Mouse (Mus musculus) layer of hippocampus, adult 9-11 months (tissue): ENCODE data around the gene Magi2.

Source experiments
- DNase-seq: peaks from one replicate; pipeline ENCODE4 v3.0.0; 2022

Magi2 gene

GRCm38 (mm10) chr5:20417348-20417747 is 1190.5 kb downstream of the Magi2 start:
- no peak for DNase-seq

- DNase-seq, result no peak
Measured at GRCm38 (mm10) chr5:20432148-20432813, 1205.4 kb downstream of the Magi2 start.

DNA sequence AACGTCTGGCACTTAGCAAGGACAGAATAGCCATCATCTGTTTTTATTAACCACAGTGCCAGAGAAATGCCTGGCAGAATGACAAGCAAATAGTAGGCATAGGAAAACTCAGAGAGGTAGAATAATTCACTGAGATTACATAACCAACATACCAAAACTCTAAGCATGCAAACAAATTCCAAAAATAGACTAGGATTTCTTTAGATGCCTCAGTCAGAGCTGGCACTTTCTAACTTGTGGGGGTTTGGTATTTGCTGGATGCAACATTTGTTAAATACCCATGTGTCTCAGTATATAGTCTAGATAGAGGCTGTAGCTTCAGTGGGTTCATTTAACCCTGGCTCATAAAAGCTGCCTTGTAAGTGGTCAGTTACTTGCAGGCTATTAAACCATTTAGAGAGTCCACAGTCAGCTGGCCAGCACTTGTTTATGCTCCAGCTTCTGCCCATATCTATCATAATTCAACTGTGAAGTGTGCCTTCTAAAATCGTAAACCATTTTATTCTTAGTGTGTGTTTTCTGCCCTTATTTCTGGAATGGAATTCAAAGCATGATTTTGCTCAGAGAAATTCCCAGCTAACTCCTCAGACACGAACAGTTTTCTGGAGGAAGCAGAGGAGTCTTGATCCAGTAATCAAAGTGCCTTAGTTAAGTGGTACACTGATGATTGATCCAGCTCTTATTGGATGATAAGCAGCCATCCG is 1219.8 kb downstream of the Magi2 start:
- DNase-seq, result peak; percentile 45

GRCm38 (mm10) chr5:20456106-20456505 is 1229.3 kb downstream of the Magi2 start:
- DNase-seq, result no peak

DNA sequence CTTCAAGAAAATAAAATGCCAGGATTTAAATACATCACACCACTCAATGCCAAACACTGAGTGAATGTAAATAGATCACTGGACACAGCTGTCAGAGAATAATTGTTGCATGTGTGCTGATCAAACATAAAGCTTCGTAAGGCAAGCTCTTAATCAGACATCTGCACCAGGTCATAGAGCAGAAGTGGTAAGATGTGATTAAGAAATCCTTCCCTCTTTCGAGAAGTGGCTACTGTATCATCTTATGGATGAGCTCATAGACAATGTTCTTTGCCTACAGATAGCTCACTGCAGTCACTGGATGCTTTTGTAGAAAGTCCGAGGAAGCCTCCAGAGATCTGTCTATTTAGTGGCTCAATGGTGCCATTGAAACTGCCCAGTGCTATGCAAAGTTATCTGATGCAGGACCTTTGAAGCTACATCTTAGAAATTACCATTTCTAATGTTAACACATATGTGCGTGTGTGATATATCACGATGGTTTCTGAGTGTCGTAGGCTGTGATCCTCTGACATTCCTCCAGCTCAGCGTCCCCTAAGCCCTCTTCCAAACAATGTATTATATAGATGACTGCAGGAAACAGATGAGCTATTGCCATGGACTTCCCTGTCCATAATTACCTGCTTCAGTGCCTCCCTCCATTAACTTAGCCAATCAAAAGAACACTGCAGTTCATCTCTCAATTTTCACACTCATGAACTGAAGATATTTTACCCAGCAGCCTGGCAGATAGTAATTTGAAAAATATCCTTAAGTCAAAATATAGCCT is 1231.1 kb downstream of the Magi2 start:
- DNase-seq, result no peak

- no peak for DNase-seq
Measured at GRCm38 (mm10) chr5:20461709-20462108, 1234.9 kb downstream of the Magi2 start.

DNA sequence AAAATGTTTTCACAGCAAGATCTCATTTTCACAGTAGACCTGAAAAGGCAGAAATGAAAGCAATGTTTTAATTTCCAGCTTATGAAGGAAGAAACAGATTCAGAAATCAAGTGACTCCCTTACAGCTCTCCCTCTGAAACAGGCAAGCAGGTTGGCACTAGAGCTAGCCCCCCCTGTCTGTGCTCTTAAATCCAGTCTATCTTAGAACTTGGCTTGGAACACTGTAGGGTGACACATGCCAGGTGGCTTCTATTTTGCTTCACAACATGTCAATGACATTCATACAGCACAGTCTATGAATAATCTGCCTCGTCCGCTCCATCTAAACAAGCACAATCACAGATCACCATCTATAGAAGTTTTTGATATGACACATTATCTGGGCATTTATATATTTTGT is 1235.5 kb downstream of the Magi2 start:
- DNase-seq, result peak; percentile 80

- no peak for DNase-seq
Measured at GRCm38 (mm10) chr5:20469721-20470120, 1242.9 kb downstream of the Magi2 start.

DNA sequence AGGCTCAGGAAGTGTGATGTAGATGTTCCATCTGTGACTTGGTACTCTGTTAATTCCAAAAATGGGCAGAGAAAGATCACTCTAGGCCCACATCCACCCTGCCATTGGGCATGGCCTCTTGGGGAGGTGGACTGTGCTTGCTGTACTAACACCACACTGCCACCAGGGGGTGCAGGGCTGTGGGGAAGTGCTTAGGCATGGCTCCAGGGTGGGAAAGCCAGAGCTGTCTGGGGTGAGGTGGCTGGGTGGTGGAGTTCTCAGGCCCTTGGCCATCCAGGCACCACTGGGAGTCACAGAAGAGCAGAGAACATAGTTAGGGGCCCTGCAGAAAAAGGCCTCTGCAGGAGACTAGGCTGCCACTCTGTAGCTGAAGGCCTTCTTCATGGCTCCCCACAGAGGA is 1243.6 kb downstream of the Magi2 start:
- no peak for DNase-seq

- no peak for DNase-seq
Measured at GRCm38 (mm10) chr5:20484505-20484904, 1257.7 kb downstream of the Magi2 start.

GRCm38 (mm10) chr5:20491911-20492310 is 1265.1 kb downstream of the Magi2 start:
- no peak for DNase-seq

DNA sequence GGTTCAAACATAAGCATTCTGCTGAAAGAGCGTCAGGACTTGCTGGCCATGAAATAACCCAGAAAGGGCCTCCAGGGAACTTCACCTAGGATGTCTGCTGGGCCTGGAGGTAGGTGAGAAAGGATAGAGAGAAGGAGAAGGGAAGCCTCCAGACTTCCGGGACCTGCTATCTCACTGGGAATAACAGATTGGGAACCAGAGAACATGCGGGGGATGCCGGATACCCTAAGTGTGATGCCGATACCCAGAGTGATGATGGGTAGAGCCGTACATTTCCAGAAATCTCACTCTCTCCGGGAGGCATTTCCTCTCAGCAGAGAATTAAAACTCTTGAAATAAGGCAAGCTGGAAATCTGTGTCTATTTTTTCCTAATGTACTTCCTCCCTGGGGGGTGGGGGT is 1265.8 kb downstream of the Magi2 start:
- DNase-seq, result peak; percentile 61

DNA sequence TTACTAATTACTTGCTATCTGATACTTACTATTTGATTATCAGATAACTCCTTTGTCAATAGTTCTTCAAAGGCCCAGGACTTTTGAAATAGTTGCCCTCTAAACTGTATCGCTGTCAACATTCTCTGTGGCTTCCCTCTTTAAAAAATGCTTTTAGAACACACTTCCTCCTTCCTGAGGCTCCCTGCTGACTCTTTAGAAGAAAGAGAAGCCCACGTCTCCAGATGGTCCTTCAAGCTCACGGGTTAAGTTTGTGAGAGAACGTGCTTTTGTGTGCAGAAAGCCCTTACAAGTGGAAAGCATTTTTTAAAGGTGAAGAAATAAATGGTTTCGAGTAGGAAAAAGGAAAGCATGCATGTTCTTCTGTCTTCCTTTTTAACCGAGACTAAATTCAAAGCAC is 1267.2 kb downstream of the Magi2 start:
- peak; percentile 22 for DNase-seq

- DNase-seq, result no peak
Measured at GRCm38 (mm10) chr5:20496924-20497323, 1270.1 kb downstream of the Magi2 start.

DNA sequence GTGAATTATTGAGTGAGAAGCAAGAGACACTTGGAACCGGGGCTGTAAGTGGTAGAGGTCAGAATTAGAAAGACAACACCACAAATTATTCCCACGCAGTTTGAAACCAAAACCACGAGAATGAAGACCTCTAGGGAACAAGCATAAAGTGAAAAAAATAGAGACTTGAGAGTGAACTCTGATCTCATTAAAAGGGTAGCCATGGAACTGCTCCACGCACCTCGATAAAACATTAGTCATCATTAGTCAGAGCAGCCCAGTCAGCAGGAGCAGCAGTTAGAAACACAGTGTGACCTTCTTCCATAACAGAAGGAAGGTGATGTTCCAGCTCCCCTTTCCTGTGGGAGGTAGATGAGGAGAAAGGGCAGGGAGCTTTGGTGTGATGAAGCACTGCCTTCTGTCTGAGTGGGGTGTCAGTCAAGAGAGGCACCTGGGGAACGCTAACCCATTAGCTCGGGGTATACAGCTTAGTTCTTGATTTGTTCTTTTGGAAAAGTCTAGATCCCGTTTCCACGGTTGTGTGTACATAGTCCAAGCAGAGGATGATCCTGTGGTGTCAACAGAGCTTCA is 1272.3 kb downstream of the Magi2 start:
- no peak for DNase-seq

DNA sequence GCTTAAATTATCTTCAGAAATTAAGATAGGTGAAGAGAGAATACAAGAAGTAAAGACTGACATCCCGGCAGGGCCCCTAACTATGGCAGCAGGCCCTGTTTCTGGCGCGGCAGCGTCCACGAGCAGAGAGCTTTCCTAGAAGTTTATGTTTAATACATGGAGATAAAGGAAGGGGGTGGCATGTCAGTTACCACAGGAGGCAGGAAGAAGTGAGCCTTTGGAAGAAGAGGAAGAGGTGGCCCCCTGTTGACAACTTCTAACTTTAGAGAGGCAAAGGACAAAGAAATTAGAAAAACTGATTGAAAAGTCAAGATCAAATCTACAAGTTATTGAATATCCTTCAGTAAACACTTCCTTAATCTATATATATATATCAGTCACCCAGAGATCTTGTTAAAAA is 1281.8 kb downstream of the Magi2 start:
- no peak for DNase-seq

DNA sequence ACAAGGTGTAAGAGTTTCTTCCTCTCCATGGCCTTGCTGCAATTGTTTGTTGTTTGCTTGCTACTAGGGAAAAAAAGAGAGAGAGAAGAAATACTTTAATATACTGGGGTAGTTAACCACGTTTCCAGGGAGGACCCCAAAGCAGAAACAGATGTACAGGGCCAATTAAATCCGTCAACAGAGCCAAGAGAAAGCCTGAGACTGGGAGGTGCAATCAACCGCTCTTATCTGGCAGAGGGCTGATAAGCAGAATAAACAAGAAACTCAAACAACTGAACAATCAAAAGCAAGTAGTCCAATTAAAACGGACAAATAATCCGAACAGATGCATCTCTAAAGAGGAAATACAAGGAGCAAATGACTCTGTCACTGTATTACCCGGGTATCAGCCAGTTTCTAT is 1282.8 kb downstream of the Magi2 start:
- DNase-seq, result no peak

DNA sequence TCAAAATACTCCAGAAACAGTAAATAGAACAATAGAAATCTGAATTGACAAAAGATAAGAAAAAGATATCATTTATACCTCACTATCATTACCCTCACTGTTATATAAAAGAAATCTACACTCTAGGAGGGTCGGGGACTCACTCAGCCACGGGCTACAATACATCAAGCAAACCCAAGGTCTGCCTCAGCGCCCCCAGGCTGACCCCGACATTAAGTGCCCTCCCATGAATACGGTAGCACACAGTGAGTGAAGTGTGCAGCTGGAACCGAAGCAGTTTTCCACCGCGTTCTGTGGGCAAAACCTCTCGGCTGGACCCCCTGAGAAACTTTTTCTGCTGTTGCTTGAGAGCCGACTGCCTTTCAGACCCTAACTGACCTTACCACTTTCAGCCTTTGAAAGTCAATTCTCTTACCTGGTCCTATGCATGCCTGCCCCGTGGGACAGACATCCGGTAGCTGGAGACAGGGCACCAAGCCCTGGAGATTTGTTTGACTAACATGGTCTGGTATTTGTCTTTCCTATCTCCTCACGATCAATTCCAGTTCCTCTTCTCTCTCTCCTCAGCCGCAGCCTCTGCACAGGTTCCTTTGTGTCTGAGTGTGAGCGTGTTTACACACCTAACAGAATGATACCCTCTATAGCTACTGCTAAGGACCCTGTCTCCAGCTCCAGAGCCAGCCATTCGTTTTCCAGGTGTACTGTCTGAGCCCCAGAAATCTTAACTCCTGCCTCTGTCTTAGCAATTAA is 1285.7 kb downstream of the Magi2 start:
- DNase-seq, result no peak

DNA sequence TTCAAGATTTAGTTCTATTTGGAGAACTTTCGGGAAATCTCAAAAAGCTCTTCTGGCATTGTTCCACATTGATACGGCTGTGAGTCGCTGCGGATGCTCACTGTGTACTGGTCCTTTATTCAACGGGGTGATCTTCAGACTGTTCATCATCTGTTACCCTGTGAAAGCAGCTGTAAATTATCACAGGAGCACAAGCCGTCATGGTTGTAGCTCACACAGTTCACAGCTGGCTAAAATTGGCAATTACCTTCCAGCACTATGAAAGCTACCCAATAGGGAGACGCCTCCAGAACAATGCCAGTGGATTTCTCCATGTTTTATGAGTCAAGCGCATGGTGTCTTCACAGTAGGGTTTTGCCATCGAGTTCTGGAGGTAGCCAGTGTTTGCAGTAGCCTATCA is 1294.8 kb downstream of the Magi2 start:
- DNase-seq, result no peak

DNA sequence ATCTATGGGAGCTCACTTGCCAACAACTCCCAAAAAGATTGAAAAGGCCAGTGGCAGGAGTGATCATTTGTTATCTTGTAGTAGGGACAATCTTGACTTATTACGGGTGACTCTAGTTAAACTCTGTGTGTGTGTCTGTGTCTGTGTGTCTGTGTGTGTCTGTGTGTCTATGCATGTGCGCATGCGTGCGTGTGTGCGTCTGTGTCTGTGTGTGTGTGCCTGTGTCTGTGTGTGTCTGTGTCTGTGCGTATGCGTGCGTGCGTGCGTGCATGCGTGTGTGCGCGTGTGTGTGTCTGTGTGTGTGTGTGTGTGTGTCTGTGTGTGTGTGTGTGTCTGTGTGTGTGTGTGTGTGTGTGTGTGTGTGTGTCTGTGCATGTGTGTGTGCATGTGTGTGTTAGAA is 1295.2 kb downstream of the Magi2 start:
- DNase-seq, result no peak

GRCm38 (mm10) chr5:20523776-20524175 is 1296.9 kb downstream of the Magi2 start:
- no peak for DNase-seq

GRCm38 (mm10) chr5:20526588-20526987 is 1299.8 kb downstream of the Magi2 start:
- peak; percentile 44 for DNase-seq

DNA sequence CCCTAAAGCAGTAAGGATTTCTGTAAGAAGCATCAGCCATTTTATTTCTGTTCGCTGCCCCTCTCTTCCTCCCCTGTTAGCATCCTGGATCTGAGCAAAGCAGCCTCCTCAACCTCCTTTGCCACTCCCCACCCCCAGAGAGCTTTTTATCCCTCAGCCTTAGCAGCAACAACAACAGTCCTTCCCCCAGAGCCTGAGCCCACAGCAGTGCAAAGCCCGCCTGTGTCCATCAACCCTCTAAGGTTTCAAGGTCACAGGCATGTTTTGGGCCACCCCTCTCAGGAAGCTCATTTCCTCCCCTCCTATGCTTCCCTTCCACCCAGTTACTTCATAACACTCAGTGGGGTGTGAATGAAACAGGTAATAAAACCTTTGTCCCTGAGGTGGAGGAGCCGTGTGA is 1309.7 kb downstream of the Magi2 start:
- no peak for DNase-seq
